Mouse (Mus musculus): ENCODE measurements around the gene Meis2. TPM values are rescaled to one million over a fixed set of nuclear protein-coding genes. Genes with fewer than 3 reads are reported as not detected.

The Meis2 gene
- polyA plus RNA-seq, 1 experiment from 2014 or later: 13.1 TPM

DNA sequence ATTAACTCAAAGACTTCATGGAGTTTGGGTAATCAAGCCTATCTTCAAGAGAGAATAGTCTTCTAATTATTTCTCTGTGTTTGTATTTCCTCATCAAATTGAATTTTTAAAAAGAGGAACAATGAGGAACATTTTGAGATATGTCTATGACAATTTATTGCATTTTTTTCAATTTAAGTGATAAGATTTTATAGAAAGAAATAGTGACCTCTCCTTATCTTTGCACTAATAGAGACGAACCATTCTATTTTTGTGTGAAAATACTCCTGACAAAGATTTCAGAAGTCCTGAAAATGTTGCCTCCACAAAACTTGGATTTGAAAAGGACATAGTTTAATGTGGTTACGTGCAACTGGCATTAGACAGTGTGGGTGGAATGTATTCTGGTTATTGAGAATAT lies 131.3 kb downstream of the Meis2 start:
- Histone ChIP-seq H3K9me3 (ENCODE audit: control insufficient read depth) (no peaks in the 10 kb centered on the region), H3K4me1 (replicated peaks; ENCODE audit: control insufficient read depth, insufficient read depth, low read length) (no peaks in the 10 kb centered on the region), H3K4me3 (ENCODE audit: low read depth, low read length) (no peak overlapping the region), H3K4me2 (replicated peaks; ENCODE audit: low read depth) (no peak overlapping the region), H3K9ac (ENCODE audit: low read depth, low read length) (no peak overlapping the region), H3K27ac (ENCODE audit: low read depth, low read length) (no peak overlapping the region), H3K36me3 (ENCODE audit: control insufficient read depth, insufficient read depth) (no peaks in the 10 kb centered on the region), H3K27me3 (replicated peaks; ENCODE audit: control insufficient read depth, insufficient read depth, low read length) (0 out of 2 replicates have a peak, but pooled peaks cover 4% of the 10 kb centered on the region)
- WGBS: 83% methylated on average over 2 of the region's 2 CpGs
- no peak for ATAC-seq
- TF ChIP-seq CTCF (IDR thresholded peaks at IDR 0.05; ENCODE audit: low read depth): no peak

- no peaks in the 10 kb centered on the region for H3K4me1 ChIP-seq (replicated peaks; ENCODE audit: control insufficient read depth, insufficient read depth, low read length)
- TF ChIP-seq CTCF (IDR thresholded peaks at IDR 0.05; ENCODE audit: low read depth): no peak
- no peak for ATAC-seq
- 37% methylated on average over 2 of the region's 2 CpGs for WGBS
- no peak overlapping the region for H3K4me3 ChIP-seq (ENCODE audit: low read depth, low read length)
- H3K9ac ChIP-seq (ENCODE audit: low read depth, low read length): no peak overlapping the region
- no peaks in the 10 kb centered on the region for H3K9me3 ChIP-seq (ENCODE audit: control insufficient read depth)
- H3K4me2 ChIP-seq (replicated peaks; ENCODE audit: low read depth): no peak overlapping the region
- 0 out of 2 replicates have a peak, but pooled peaks cover 4% of the 10 kb centered on the region for H3K27me3 ChIP-seq (replicated peaks; ENCODE audit: control insufficient read depth, insufficient read depth, low read length)
- no peak overlapping the region for H3K27ac ChIP-seq (ENCODE audit: low read depth, low read length)
- H3K36me3 ChIP-seq (ENCODE audit: control insufficient read depth, insufficient read depth): no peaks in the 10 kb centered on the region
Observed at GRCm38 (mm10) chr2:115933259-115933658, 132.4 kb downstream of the Meis2 start.

- TF ChIP-seq CTCF (IDR thresholded peaks at IDR 0.05; ENCODE audit: low read depth): no peak
- Histone ChIP-seq H3K27ac (ENCODE audit: low read depth, low read length) (no peak overlapping the region), H3K27me3 (replicated peaks; ENCODE audit: control insufficient read depth, insufficient read depth, low read length) (no peaks in the 10 kb centered on the region), H3K4me1 (replicated peaks; ENCODE audit: control insufficient read depth, insufficient read depth, low read length) (no peaks in the 10 kb centered on the region), H3K9me3 (ENCODE audit: control insufficient read depth) (no peaks in the 10 kb centered on the region), H3K4me2 (replicated peaks; ENCODE audit: low read depth) (no peak overlapping the region), H3K9ac (ENCODE audit: low read depth, low read length) (no peak overlapping the region), H3K4me3 (ENCODE audit: low read depth, low read length) (no peak overlapping the region), H3K36me3 (ENCODE audit: control insufficient read depth, insufficient read depth) (no peaks in the 10 kb centered on the region)
- WGBS: 57% methylated on average over 3 of the region's 3 CpGs
- no peak for ATAC-seq
Observed at GRCm38 (mm10) chr2:115925744-115926143, 139.9 kb downstream of the Meis2 start.

DNA sequence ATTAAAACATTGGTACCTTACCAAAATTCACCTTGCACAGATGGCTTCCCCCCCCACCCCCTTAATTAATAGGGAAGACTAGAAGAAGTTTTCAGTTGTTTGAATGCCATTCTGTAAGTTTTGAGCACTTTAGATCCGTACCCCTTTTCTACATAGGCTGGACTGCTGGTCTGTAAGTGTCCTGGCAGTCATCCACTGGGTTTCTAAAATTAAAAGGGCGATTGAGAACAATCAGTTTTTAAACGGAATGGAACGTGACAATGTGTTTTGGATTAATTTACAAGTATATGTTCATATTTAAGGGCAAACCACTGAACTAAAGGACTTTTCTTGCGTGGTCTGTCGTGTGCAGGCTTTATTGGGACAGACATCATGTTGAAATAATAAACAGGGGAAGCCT lies 141.2 kb downstream of the Meis2 start:
- H3K27ac ChIP-seq (ENCODE audit: low read depth, low read length): no peak overlapping the region
- no peaks in the 10 kb centered on the region for H3K27me3 ChIP-seq (replicated peaks; ENCODE audit: control insufficient read depth, insufficient read depth, low read length)
- no peaks in the 10 kb centered on the region for H3K4me1 ChIP-seq (replicated peaks; ENCODE audit: control insufficient read depth, insufficient read depth, low read length)
- TF ChIP-seq CTCF (IDR thresholded peaks at IDR 0.05; ENCODE audit: low read depth): no peak
- WGBS: 67% methylated on average over 6 of the region's 6 CpGs
- no peak overlapping the region for H3K9ac ChIP-seq (ENCODE audit: low read depth, low read length)
- no peak overlapping the region for H3K4me3 ChIP-seq (ENCODE audit: low read depth, low read length)
- no peaks in the 10 kb centered on the region for H3K9me3 ChIP-seq (ENCODE audit: control insufficient read depth)
- ATAC-seq: no peak
- H3K4me2 ChIP-seq (replicated peaks; ENCODE audit: low read depth): no peak overlapping the region
- H3K36me3 ChIP-seq (ENCODE audit: control insufficient read depth, insufficient read depth): no peaks in the 10 kb centered on the region

DNA sequence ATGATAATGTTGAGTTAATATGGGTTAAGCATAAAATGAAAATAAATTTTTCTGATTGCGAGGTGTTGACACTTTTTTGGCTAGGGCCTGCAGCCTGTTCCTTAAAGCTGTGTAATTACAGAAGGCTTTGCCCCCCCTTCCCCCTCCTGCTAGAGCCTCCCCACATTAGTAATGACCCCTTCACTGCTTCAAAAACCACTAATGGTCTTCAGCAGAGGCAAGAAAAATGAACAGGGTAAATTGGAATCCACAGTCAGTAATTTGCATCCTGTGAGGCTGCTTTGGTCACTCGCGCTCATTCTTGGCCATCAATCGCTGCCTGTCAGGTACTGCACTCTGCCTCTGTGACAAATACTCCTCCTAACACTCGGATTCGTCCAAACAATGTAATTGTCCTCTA lies 142.4 kb downstream of the Meis2 start:
- H3K9me3 ChIP-seq (ENCODE audit: control insufficient read depth): no peaks in the 10 kb centered on the region
- ATAC-seq: no peak
- no peaks in the 10 kb centered on the region for H3K36me3 ChIP-seq (ENCODE audit: control insufficient read depth, insufficient read depth)
- H3K9ac ChIP-seq (ENCODE audit: low read depth, low read length): no peak overlapping the region
- H3K4me3 ChIP-seq (ENCODE audit: low read depth, low read length): no peak overlapping the region
- no peak overlapping the region for H3K27ac ChIP-seq (ENCODE audit: low read depth, low read length)
- H3K4me1 ChIP-seq (replicated peaks; ENCODE audit: control insufficient read depth, insufficient read depth, low read length): 0 out of 2 replicates have a peak, but pooled peaks cover 2% of the 10 kb centered on the region
- 58% methylated on average over 6 of the region's 6 CpGs for WGBS
- no peak overlapping the region for H3K4me2 ChIP-seq (replicated peaks; ENCODE audit: low read depth)
- TF ChIP-seq CTCF (IDR thresholded peaks at IDR 0.05; ENCODE audit: low read depth): no peak
- no peaks in the 10 kb centered on the region for H3K27me3 ChIP-seq (replicated peaks; ENCODE audit: control insufficient read depth, insufficient read depth, low read length)

GRCm38 (mm10) chr2:115921687-115922086 lies 144.0 kb downstream of the Meis2 start:
- Histone ChIP-seq H3K27me3 (replicated peaks; ENCODE audit: control insufficient read depth, insufficient read depth, low read length) (no peaks in the 10 kb centered on the region), H3K4me2 (replicated peaks; ENCODE audit: low read depth) (no peak overlapping the region), H3K27ac (ENCODE audit: low read depth, low read length) (no peak overlapping the region), H3K4me3 (ENCODE audit: low read depth, low read length) (no peak overlapping the region), H3K36me3 (ENCODE audit: control insufficient read depth, insufficient read depth) (no peaks in the 10 kb centered on the region), H3K9ac (ENCODE audit: low read depth, low read length) (no peak overlapping the region), H3K9me3 (ENCODE audit: control insufficient read depth) (no peaks in the 10 kb centered on the region), H3K4me1 (replicated peaks; ENCODE audit: control insufficient read depth, insufficient read depth, low read length) (0 out of 2 replicates have a peak, but pooled peaks cover 2% of the 10 kb centered on the region)
- WGBS: 68% methylated on average over 9 of the region's 9 CpGs
- ATAC-seq: no peak
- 0 out of 2 replicates have a peak, but pooled peaks have one; percentile 13 for TF ChIP-seq CTCF (IDR thresholded peaks at IDR 0.05; ENCODE audit: low read depth)
